Mouse (Mus musculus) CH12.LX (cell line): Measurements from ENCODE around the gene Otos. TPM values are rescaled to one million over a fixed set of nuclear protein-coding genes. Genes with fewer than 3 reads are reported as not detected.
A peak's percentile ranks its signal among the peaks of the same experiment; 100 is the strongest.

ENCODE experiments used
- DNase-seq: peaks from one replicate; pipeline ENCODE4 v3.0.0-alpha.2; 2013; ENCODE audit errors: extremely low read depth
- H3K27ac ChIP-seq: 2 replicates; pipeline ENCODE4 v1.5.1; 2012; ENCODE audit warnings: low read depth, mild to moderate bottlenecking, control low read depth, moderate library complexity; ENCODE audit not compliant: insufficient read depth
- H3K27me3 ChIP-seq: replicated peaks from 2 replicates; pipeline ENCODE3; 2012; ENCODE audit warnings: inconsistent platforms
- H3K36me3 ChIP-seq, 2 experiments: replicated peaks in 1 of 2; 2 replicates each; pipeline versions ENCODE3 to v1.6.1; 2012; ENCODE audit warnings: inconsistent platforms in 1 of 2, low read length in 1 of 2, mild to moderate bottlenecking in 1 of 2, mixed read lengths in 1 of 2, moderate library complexity in 1 of 2; ENCODE audit not compliant: control insufficient read depth in 1 of 2, insufficient read depth in 1 of 2
- H3K4me1 ChIP-seq, 2 experiments: 2 replicates each; pipeline ENCODE4 v1.6.1; 2012; ENCODE audit warnings: inconsistent platforms in 1 of 2, moderate library complexity in 1 of 2; ENCODE audit not compliant: insufficient read depth in 2 of 2, control insufficient read depth in 1 of 2
- H3K4me2 ChIP-seq: 2 replicates; pipeline ENCODE4 v1.6.1; 2012; ENCODE audit warnings: low read depth, mild to moderate bottlenecking, control low read depth; ENCODE audit not compliant: poor library complexity, insufficient read depth, severe bottlenecking
- H3K4me3 ChIP-seq, 3 experiments: fragments of 150-350 bp in 1 of 3; sonication (generic) in 1 of 3; replicated peaks in 1 of 3; 2 replicates each; pipeline versions ENCODE3 to v1.5.1; 2011 to 2012; ENCODE audit warnings: low read depth in 2 of 3, low read length in 2 of 3, mild to moderate bottlenecking in 2 of 3, moderate library complexity in 2 of 3, control low read depth in 1 of 3, improper control_type of control experiment in 1 of 3, inconsistent platforms in 1 of 3, mixed read lengths in 1 of 3; ENCODE audit not compliant: poor library complexity in 1 of 3
- H3K79me2 ChIP-seq: replicated peaks from 2 replicates; pipeline ENCODE4 v1.6.1; 2012; ENCODE audit warnings: mild to moderate bottlenecking, moderate library complexity; ENCODE audit not compliant: control insufficient read depth, poor library complexity, insufficient read depth, severe bottlenecking; ENCODE audit errors: extremely low read depth
- H3K9ac ChIP-seq: 2 replicates; pipeline ENCODE4 v1.6.1; 2012; ENCODE audit warnings: low read depth, mild to moderate bottlenecking, control low read depth, moderate library complexity; ENCODE audit not compliant: insufficient read depth
- H3K9me3 ChIP-seq: replicated peaks from 2 replicates; pipeline ENCODE3; 2012; ENCODE audit warnings: low read length, inconsistent platforms, mixed read lengths
- BHLHE40 ChIP-seq: IDR thresholded peaks from 2 replicates; pipeline ENCODE4 v1.6.1; 2011; ENCODE audit warnings: mild to moderate bottlenecking, low read depth, low read length, improper control_type of control experiment
- CHD1 ChIP-seq: IDR thresholded peaks from 2 replicates; pipeline ENCODE4 v1.6.1; 2012; ENCODE audit warnings: low read depth, low read length, improper control_type of control experiment, inconsistent platforms
- CHD2 ChIP-seq: IDR thresholded peaks from 2 replicates; pipeline ENCODE4 v1.6.1; 2011; ENCODE audit warnings: low read length, improper control_type of control experiment
- CTCF ChIP-seq, 2 experiments: IDR thresholded peaks in 1 of 2; conservative IDR thresholded peaks in 1 of 2; 2 replicates each; pipeline ENCODE4 v1.5.1; 2011 to 2012; ENCODE audit warnings: low read depth in 2 of 2, low read length in 2 of 2, improper control_type of control experiment in 1 of 2, inconsistent platforms in 1 of 2, mild to moderate bottlenecking in 1 of 2, moderate library complexity in 1 of 2
- ELF1 ChIP-seq: IDR thresholded peaks from 2 replicates; pipeline ENCODE4 v1.6.1; 2014; ENCODE audit warnings: low read depth, mild to moderate bottlenecking, inconsistent platforms, low read length, improper control_type of control experiment
- ETS1 ChIP-seq: conservative IDR thresholded peaks from 2 replicates; pipeline ENCODE4 v1.6.1; 2012; ENCODE audit warnings: low read depth, mild to moderate bottlenecking, inconsistent platforms, low read length, improper control_type of control experiment, moderate library complexity
- GABPA ChIP-seq: IDR thresholded peaks from 2 replicates; pipeline ENCODE4 v1.6.1; 2012; ENCODE audit warnings: low read depth, low read length, improper control_type of control experiment, inconsistent platforms; ENCODE audit not compliant: insufficient replicate concordance
- HCFC1 ChIP-seq: IDR thresholded peaks from 2 replicates; pipeline ENCODE4 v1.6.1; 2012; ENCODE audit warnings: low read depth, mild to moderate bottlenecking, inconsistent platforms, low read length, improper control_type of control experiment
- IRF4 ChIP-seq: IDR thresholded peaks from 2 replicates; pipeline ENCODE4 v1.6.1; 2014; ENCODE audit warnings: low read depth, mild to moderate bottlenecking, inconsistent platforms, low read length, improper control_type of control experiment
- JUND ChIP-seq: conservative IDR thresholded peaks from 2 replicates; pipeline ENCODE4 v1.6.1; 2011; ENCODE audit warnings: low read depth, low read length, improper control_type of control experiment
- KAT2A ChIP-seq: IDR thresholded peaks from 2 replicates; pipeline ENCODE4 v1.6.1; 2012; ENCODE audit warnings: low read length, improper control_type of control experiment, inconsistent platforms; ENCODE audit not compliant: insufficient replicate concordance
- MAFK ChIP-seq: IDR thresholded peaks from 2 replicates; pipeline ENCODE4 v1.6.1; 2011; ENCODE audit warnings: low read length, improper control_type of control experiment; ENCODE audit not compliant: insufficient replicate concordance
- MAX ChIP-seq: IDR thresholded peaks from 2 replicates; pipeline ENCODE4 v1.6.1; 2011; ENCODE audit warnings: low read length, improper control_type of control experiment
- MAZ ChIP-seq: IDR thresholded peaks from 2 replicates; pipeline ENCODE4 v1.6.1; 2012; ENCODE audit warnings: low read depth, mild to moderate bottlenecking, inconsistent platforms, low read length, improper control_type of control experiment, moderate library complexity
- MEF2A ChIP-seq: IDR thresholded peaks from 2 replicates; pipeline ENCODE4 v1.6.1; 2014; ENCODE audit warnings: low read depth, mild to moderate bottlenecking, inconsistent platforms, low read length, improper control_type of control experiment, borderline replicate concordance
- MYC ChIP-seq: IDR thresholded peaks from 2 replicates; pipeline ENCODE4 v1.6.1; 2011; ENCODE audit warnings: low read depth, mild to moderate bottlenecking, improper control_type of control experiment, low read length
- NELFE ChIP-seq: IDR thresholded peaks from 2 replicates; pipeline ENCODE4 v1.6.1; 2011; ENCODE audit warnings: low read depth, low read length, improper control_type of control experiment
- NRF1 ChIP-seq: IDR thresholded peaks from 2 replicates; pipeline ENCODE4 v1.6.1; 2014; ENCODE audit warnings: low read depth, mild to moderate bottlenecking, inconsistent platforms, low read length, improper control_type of control experiment, moderate library complexity
- PAX5 ChIP-seq: IDR thresholded peaks from 2 replicates; pipeline ENCODE4 v1.6.1; 2012; ENCODE audit warnings: low read length, inconsistent platforms, mixed read lengths
- POLR2A ChIP-seq: IDR thresholded peaks from 2 replicates; pipeline ENCODE4 v1.6.1; 2011; ENCODE audit warnings: low read depth, mild to moderate bottlenecking, improper control_type of control experiment, low read length
- RAD21 ChIP-seq: IDR thresholded peaks from 2 replicates; pipeline ENCODE4 v1.6.1; 2011; ENCODE audit warnings: low read depth, mild to moderate bottlenecking, low read length, improper control_type of control experiment, moderate library complexity
- RCOR1 ChIP-seq: conservative IDR thresholded peaks from 2 replicates; pipeline ENCODE4 v1.6.1; 2012; ENCODE audit warnings: low read depth, mild to moderate bottlenecking, inconsistent platforms, low read length, improper control_type of control experiment
- SIN3A ChIP-seq: IDR thresholded peaks from 2 replicates; pipeline ENCODE4 v1.6.1; 2012; ENCODE audit warnings: low read length, improper control_type of control experiment, inconsistent platforms
- SMC3 ChIP-seq: IDR thresholded peaks from 2 replicates; pipeline ENCODE4 v1.6.1; 2011; ENCODE audit warnings: low read depth, low read length, improper control_type of control experiment
- TBP ChIP-seq: conservative IDR thresholded peaks from 2 replicates; pipeline ENCODE4 v1.6.1; 2011; ENCODE audit warnings: low read depth, low read length, improper control_type of control experiment
- TCF12 ChIP-seq: IDR thresholded peaks from 2 replicates; pipeline ENCODE4 v1.6.1; 2014; ENCODE audit warnings: low read depth, mild to moderate bottlenecking, inconsistent platforms, low read length, improper control_type of control experiment
- UBTF ChIP-seq: IDR thresholded peaks from 2 replicates; pipeline ENCODE4 v1.6.1; 2012; ENCODE audit warnings: low read depth, mild to moderate bottlenecking, inconsistent platforms, low read length, improper control_type of control experiment, moderate library complexity
- USF1 ChIP-seq: IDR thresholded peaks from 2 replicates; pipeline ENCODE4 v1.6.1; 2014; ENCODE audit warnings: low read depth, mild to moderate bottlenecking, inconsistent platforms, low read length, improper control_type of control experiment
- USF2 ChIP-seq: conservative IDR thresholded peaks from 2 replicates; pipeline ENCODE4 v1.6.1; 2011; ENCODE audit warnings: low read depth, low read length, improper control_type of control experiment
- ZC3H11A ChIP-seq: IDR thresholded peaks from 2 replicates; pipeline ENCODE4 v1.6.1; 2012; ENCODE audit warnings: low read depth, mild to moderate bottlenecking, inconsistent platforms, low read length, improper control_type of control experiment
- ZKSCAN1 ChIP-seq: IDR thresholded peaks from 2 replicates; pipeline ENCODE4 v1.6.1; 2012; ENCODE audit warnings: low read depth, inconsistent platforms, low read length, improper control_type of control experiment, borderline replicate concordance
- ZMIZ1 ChIP-seq: IDR thresholded peaks from 2 replicates; pipeline ENCODE4 v1.6.1; 2012; ENCODE audit warnings: low read depth, mild to moderate bottlenecking, inconsistent platforms, low read length, improper control_type of control experiment
- ZNF384 ChIP-seq: IDR thresholded peaks from 2 replicates; pipeline ENCODE4 v1.6.1; 2012; ENCODE audit warnings: low read depth, low read length, improper control_type of control experiment, inconsistent platforms
- dilution Hi-C: fragments of 300-500 bp; cut with MboI; formaldehyde crosslinking; loops from 2 replicates; pipeline ENCODE4 v1.14.3; 2020; ENCODE audit warnings: low sequenced_read_pairs; ENCODE audit not compliant: extremely low pct_unique_long_range_greater_than_20kb, extremely low pct_ligation_motif_present
- in situ Hi-C: fragments of 300-500 bp; cut with MboI; formaldehyde crosslinking; loops from 3 replicates; pipeline ENCODE4 v1.14.3; 2019; ENCODE audit warnings: low sequenced_read_pairs, low pct_ligation_motif_present, low pct_unique_long_range_greater_than_20kb, mixed read lengths
- polyA plus RNA-seq: library from polyadenylated mRNA; unstranded; fragments of >175 nt; gene quantifications from 2 replicates; pipeline ENCODE4 v1.2.1, GENCODE M21; 2012; ENCODE audit warnings: low read depth; ENCODE audit not compliant: insufficient read length
- total RNA-seq, 2 experiments: library from RNA; depleted of rRNA; stranded (reverse); fragments of 300-350 nt in 1 of 2; fragments of >200 nt in 1 of 2; gene quantifications; 2 replicates each; pipeline ENCODE4 v1.2.3; 2012 to 2014

The Otos gene
- not detected in 2 replicates for total RNA-seq (2012; rRNA removed)
- total RNA-seq (2014; rRNA removed) = not detected in 2 replicates
- 0.24 TPM in 1 of 2 replicates, not detected in the other for polyA plus RNA-seq

DNA sequence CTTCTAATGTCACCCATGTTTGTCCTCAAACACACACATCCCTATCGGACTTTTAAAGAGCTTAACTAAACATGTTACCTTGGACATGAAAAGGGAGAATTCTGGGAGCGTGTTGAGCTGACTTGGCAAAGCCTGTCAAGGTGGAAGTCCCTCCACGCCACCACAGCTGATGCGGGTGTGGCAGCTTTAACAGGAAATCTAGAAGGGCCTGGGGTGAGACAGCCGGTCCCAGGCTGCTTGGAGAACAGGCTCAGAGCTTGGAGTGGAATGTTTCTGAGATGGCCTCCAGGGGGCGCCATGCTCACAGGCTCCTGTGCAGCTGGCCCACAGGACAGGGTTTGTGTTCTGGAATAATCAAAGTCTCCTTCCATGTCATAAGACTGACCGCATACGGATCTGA is at the start of gene Otos:
Otos (minus strand) TSS at position 169 of the 400 bp plus-strand sequence.
- Histone ChIP-seq H3K9me3 (no peaks in the 10 kb centered on the region), H3K4me2 (peak within 1 kb of the TSS; percentile 27), H3K27me3 (peaks cover 78% of the 10 kb centered on the region), H3K36me3 (no peaks in the 10 kb centered on the region), H3K4me3 (no peak within 1 kb of the TSS), H3K27ac (no peak within 1 kb of the TSS), H3K4me1 (peaks cover 5 to 8% of the 10 kb centered on the region in 2 experiments; a peak in 3 of 4 replicates), H3K9ac (no peak within 1 kb of the TSS), H3K79me2 (no peaks in the 10 kb centered on the region)
- TF ChIP-seq KAT2A (no peak), SMC3 (peak; percentile 53), ZNF384 (no peak), RAD21 (peak; percentile 64), CTCF (conservative IDR thresholded peaks at IDR 0.05 in 1 of 2, IDR thresholded peaks at IDR 0.05 in 1 of 2; ENCODE audit: low read depth in 2 of 2, low read length in 2 of 2) (peak; percentile 59 to 80)
- dilution Hi-C loops = no loop called here
- in situ Hi-C loops = no loop called here
- peak; percentile 61 for DNase-seq

DNA sequence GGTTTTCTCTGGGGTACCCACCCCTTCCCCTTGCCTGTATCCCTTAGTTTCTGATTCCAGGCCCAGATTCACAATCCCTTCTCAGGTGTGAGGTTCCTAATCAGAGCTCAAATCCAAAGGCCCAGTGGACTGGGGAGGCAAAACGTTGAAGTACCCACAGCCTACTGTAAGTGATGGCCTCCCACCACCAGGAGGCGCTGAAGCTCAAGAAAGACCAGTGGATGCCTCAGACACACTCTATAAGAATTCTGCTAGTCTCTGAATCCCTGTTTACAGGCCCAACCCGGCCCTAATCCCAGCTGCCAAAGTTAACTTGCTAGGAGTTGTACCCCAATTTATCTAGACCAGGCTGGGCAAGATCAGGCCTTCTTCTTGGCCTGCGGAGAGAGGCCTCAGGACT is 48.2 kb upstream of the Otos start:
- Histone ChIP-seq H3K4me3 (no peak overlapping the region), H3K4me2 (no peak overlapping the region), H3K9ac (no peak overlapping the region), H3K9me3 (no peaks in the 10 kb centered on the region)
- TF ChIP-seq MAFK = no peak
- TF ChIP-seq TBP = no peak
- peak; percentile 91 for TF ChIP-seq SMC3
- no peak for TF ChIP-seq USF2
- TF ChIP-seq PAX5 = no peak
- TF ChIP-seq MAZ = no peak
- TF ChIP-seq HCFC1 = 0 out of 2 replicates have a peak, but pooled peaks have one; percentile 21
- TF ChIP-seq ZKSCAN1 = no peak
- TF ChIP-seq MEF2A = no peak
- TF ChIP-seq USF1 = no peak
- TF ChIP-seq RCOR1 = no peak
- no peak for TF ChIP-seq CHD2
- TF ChIP-seq ZC3H11A = peak; percentile 50
- no peak for TF ChIP-seq MYC
- no peak; the same call in 1 of the 2 replicates for TF ChIP-seq NELFE
- no peak for TF ChIP-seq POLR2A
- no peak for TF ChIP-seq TCF12
- no peak for TF ChIP-seq JUND
- TF ChIP-seq MAX = no peak
- no peak for TF ChIP-seq NRF1
- TF ChIP-seq ETS1 = no peak
- peak; percentile 60 to 86 for TF ChIP-seq CTCF (conservative IDR thresholded peaks at IDR 0.05 in 1 of 2, IDR thresholded peaks at IDR 0.05 in 1 of 2; ENCODE audit: low read depth in 2 of 2, low read length in 2 of 2)
- no peak for TF ChIP-seq UBTF
- peak; percentile 83 for TF ChIP-seq RAD21
- TF ChIP-seq SIN3A = no peak
- no peak for TF ChIP-seq CHD1
- TF ChIP-seq GABPA = no peak
- TF ChIP-seq IRF4 = no peak
- no peak for TF ChIP-seq ZNF384
- no peak for TF ChIP-seq BHLHE40
- TF ChIP-seq ZMIZ1 = no peak
- TF ChIP-seq ELF1 = no peak
- TF ChIP-seq, all 38 proteins: peak for 5
- in situ Hi-C loops (loop anchor here (5.0 kb wide), 1 partner anchor 140 kb away; no protein-coding TSS in a partner anchor), dilution Hi-C loops (no loop called here)
- DNase-seq = peak; percentile 71
- no peaks in the 10 kb centered on the region for H3K36me3 ChIP-seq
- no peaks in the 10 kb centered on the region for H3K79me2 ChIP-seq
- no peak overlapping the region for H3K27ac ChIP-seq
- H3K27me3 ChIP-seq = peaks cover 57% of the 10 kb centered on the region
- no peaks in the 10 kb centered on the region for H3K4me1 ChIP-seq
